Mouse (Mus musculus) E14TG2a.4 (cell line): ENCODE results near the gene Helz.

Experiments
- H3K27me3 ChIP-seq: 2 replicates; pipeline ENCODE4 v1.6.1; 2014; ENCODE audit warnings: low read length, control low read depth; ENCODE audit not compliant: insufficient read depth
- H3K36me3 ChIP-seq: 2 replicates; pipeline ENCODE4 v1.6.1; 2014; ENCODE audit warnings: low read length, control low read depth; ENCODE audit not compliant: insufficient read depth
- H3K4me1 ChIP-seq: replicated peaks from 2 replicates; pipeline ENCODE4 v1.6.1; 2014; ENCODE audit warnings: low read depth, low read length, control low read depth
- H3K4me3 ChIP-seq: replicated peaks from 2 replicates; pipeline ENCODE4 v1.5.1; 2014; ENCODE audit warnings: mild to moderate bottlenecking, low read length
- H3K9me3 ChIP-seq: 2 replicates; pipeline ENCODE4 v1.6.1; 2014; ENCODE audit warnings: low read length, control low read depth
- CTCF ChIP-seq: conservative IDR thresholded peaks from 2 replicates; pipeline ENCODE4 v1.5.1; 2014; ENCODE audit warnings: low read length
- NANOG ChIP-seq: IDR thresholded peaks from 2 replicates; pipeline ENCODE4 v1.6.1; 2014; ENCODE audit warnings: borderline replicate concordance, low read length, mixed read lengths
- POU5F1 ChIP-seq: IDR thresholded peaks from 2 replicates; pipeline ENCODE4 v1.6.1; 2014; ENCODE audit warnings: low read length, borderline replicate concordance

The Helz gene

GRCm38 (mm10) chr11:107682694-107683355 is 135.1 kb downstream of the Helz start:
- TF ChIP-seq CTCF: no peak
- no peak for TF ChIP-seq NANOG
- no peak for TF ChIP-seq POU5F1
- H3K4me1 ChIP-seq: peaks cover 57% of the 10 kb centered on the region

GRCm38 (mm10) chr11:107683544-107684465 is 136.1 kb downstream of the Helz start:
- H3K27me3 ChIP-seq: no peaks in the 10 kb centered on the region
- peak overlapping the region; percentile 10; the same call in 1 of the 2 replicates for H3K4me3 ChIP-seq
- H3K36me3 ChIP-seq: peaks cover 50% of the 10 kb centered on the region
- H3K4me1 ChIP-seq: peaks cover 57% of the 10 kb centered on the region
- H3K9me3 ChIP-seq: no peaks in the 10 kb centered on the region
- TF ChIP-seq NANOG: no peak

More at GRCm38 (mm10) chr11:107682694-107683355, 135.1 kb downstream of the Helz start:
- Histone ChIP-seq H3K36me3 (peaks cover 48% of the 10 kb centered on the region), H3K4me3 (no peak overlapping the region; the same call in 1 of the 2 replicates), H3K9me3 (no peaks in the 10 kb centered on the region), H3K27me3 (no peaks in the 10 kb centered on the region)

GRCm38 (mm10) chr11:107686290-107686689 is 138.6 kb downstream of the Helz start:
- no peaks in the 10 kb centered on the region for H3K27me3 ChIP-seq
- no peaks in the 10 kb centered on the region for H3K9me3 ChIP-seq
- H3K36me3 ChIP-seq: peaks cover 45% of the 10 kb centered on the region
- no peak for TF ChIP-seq NANOG
- TF ChIP-seq CTCF: no peak
- TF ChIP-seq POU5F1: no peak
- H3K4me3 ChIP-seq: peak overlapping the region; percentile 71
- peaks cover 53% of the 10 kb centered on the region for H3K4me1 ChIP-seq

- Histone ChIP-seq H3K4me1 (peaks cover 31% of the 10 kb centered on the region), H3K27me3 (no peaks in the 10 kb centered on the region), H3K4me3 (no peak overlapping the region), H3K9me3 (no peaks in the 10 kb centered on the region), H3K36me3 (peaks cover 34% of the 10 kb centered on the region)
- no peak for TF ChIP-seq POU5F1
- TF ChIP-seq NANOG: no peak
Observed at GRCm38 (mm10) chr11:107688480-107688879, 140.8 kb downstream of the Helz start.

GRCm38 (mm10) chr11:107691569-107691968 is 143.8 kb downstream of the Helz start:
- no peaks in the 10 kb centered on the region for H3K9me3 ChIP-seq
- H3K36me3 ChIP-seq: peaks cover 18% of the 10 kb centered on the region
- H3K27me3 ChIP-seq: no peaks in the 10 kb centered on the region
- H3K4me1 ChIP-seq: peaks cover 2% of the 10 kb centered on the region; the same call in 1 of the 2 replicates
- no peak for TF ChIP-seq POU5F1
- TF ChIP-seq CTCF: no peak
- no peak for TF ChIP-seq NANOG
- H3K4me3 ChIP-seq: no peak overlapping the region

- TF ChIP-seq CTCF (no peak), POU5F1 (no peak), NANOG (no peak)
- H3K4me3 ChIP-seq: no peak overlapping the region
- no peaks in the 10 kb centered on the region for H3K4me1 ChIP-seq
- H3K9me3 ChIP-seq: no peaks in the 10 kb centered on the region
- no peaks in the 10 kb centered on the region for H3K27me3 ChIP-seq
- H3K36me3 ChIP-seq: peaks cover 2% of the 10 kb centered on the region
Observed at GRCm38 (mm10) chr11:107693338-107693737, 145.6 kb downstream of the Helz start.

- Histone ChIP-seq H3K36me3 (no peaks in the 10 kb centered on the region), H3K4me3 (no peak overlapping the region), H3K4me1 (peaks cover 22% of the 10 kb centered on the region), H3K27me3 (peaks cover 32% of the 10 kb centered on the region), H3K9me3 (no peaks in the 10 kb centered on the region)
- TF ChIP-seq NANOG: no peak
- TF ChIP-seq POU5F1: no peak
- TF ChIP-seq CTCF: no peak
Observed at GRCm38 (mm10) chr11:107699967-107700366, 152.2 kb downstream of the Helz start.

- TF ChIP-seq NANOG: no peak
- TF ChIP-seq CTCF: no peak
- TF ChIP-seq POU5F1: no peak
Observed at GRCm38 (mm10) chr11:107703272-107704134, 155.8 kb downstream of the Helz start.

More at GRCm38 (mm10) chr11:107703272-107704134, 155.8 kb downstream of the Helz start:
- Histone ChIP-seq H3K4me3 (peak overlapping the region; percentile 32), H3K9me3 (no peaks in the 10 kb centered on the region), H3K36me3 (no peaks in the 10 kb centered on the region), H3K27me3 (peaks cover 61% of the 10 kb centered on the region), H3K4me1 (peaks cover 42% of the 10 kb centered on the region)
